Mouse (Mus musculus) neural tube, embryonic 12.5 days (tissue): ENCODE measurements at regions not wholly inside any gene's neighbourhood (a gene's known extent, or its start where the extent isn't known, plus 50 kb on each side); places are given as distances from the start of the nearest gene placed in this dataset.

Experiments
- ATAC-seq: fragments of 200-750 bp; cut with Nextera tagmentation; 2 replicates; pipeline ENCODE4 v1.8.0; 2017; ENCODE audit warnings: low read depth, mild to moderate bottlenecking, moderate TSS enrichment, moderate library complexity; ENCODE audit not compliant: low FRiP score
- H3K27ac ChIP-seq: fragments of 300-500 bp; sonication (generic); 2 replicates; pipeline ENCODE4 v1.5.1; 2016
- H3K27me3 ChIP-seq: fragments of 300-500 bp; sonication (generic); replicated peaks from 2 replicates; pipeline ENCODE4 v1.6.1; 2016; ENCODE audit warnings: mild to moderate bottlenecking
- H3K36me3 ChIP-seq: fragments of 300-500 bp; sonication (generic); 2 replicates; pipeline ENCODE4 v1.6.1; 2016; ENCODE audit warnings: mild to moderate bottlenecking
- H3K4me1 ChIP-seq: fragments of 300-500 bp; sonication (generic); 2 replicates; pipeline ENCODE4 v1.6.1; 2016
- H3K4me2 ChIP-seq: fragments of 300-500 bp; sonication (generic); replicated peaks from 2 replicates; pipeline ENCODE4 v1.6.1; 2016; ENCODE audit warnings: mild to moderate bottlenecking
- H3K4me3 ChIP-seq: fragments of 300-500 bp; sonication (generic); 2 replicates; pipeline ENCODE4 v1.5.1; 2016
- H3K9ac ChIP-seq: fragments of 300-500 bp; sonication (generic); 2 replicates; pipeline ENCODE4 v1.6.1; 2016; ENCODE audit warnings: mild to moderate bottlenecking
- H3K9me3 ChIP-seq: fragments of 300-500 bp; sonication (generic); 2 replicates; pipeline ENCODE4 v1.6.1; 2016; ENCODE audit warnings: mild to moderate bottlenecking
- WGBS: fragments of 180-500 bp; shearing (Covaris S2); methylation state at CpG from one replicate; pipeline ENCODE4 v1.1.7; 2016; 5-methylcytosine and 5-hydroxymethylcytosine counted together

DNA sequence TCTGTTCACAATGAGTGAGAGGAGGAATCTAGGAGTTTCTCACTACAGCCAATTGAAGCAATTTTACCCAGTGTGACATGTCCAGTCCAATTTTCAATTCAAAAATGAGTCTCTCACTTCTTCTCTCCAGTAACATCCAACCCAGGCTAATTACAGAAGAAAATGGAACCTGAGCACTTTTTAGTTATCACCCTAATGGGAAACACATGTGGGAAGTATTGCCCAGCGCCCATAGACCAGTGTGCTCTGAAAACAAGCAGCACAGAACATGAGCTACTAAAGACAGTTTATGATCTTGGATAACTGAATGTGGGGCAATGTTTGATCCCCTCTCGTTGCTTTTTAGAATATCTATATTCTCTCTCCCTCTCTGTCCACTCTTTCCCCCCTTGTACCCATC is 70.5 kb upstream of the Efemp1 start:
- H3K9me3 ChIP-seq = no peaks in the 10 kb centered on the region
- H3K27ac ChIP-seq = no peak overlapping the region
- no peak overlapping the region for H3K4me2 ChIP-seq
- ATAC-seq = no peak
- WGBS = 72% methylated on average over 2 of the region's 2 CpGs
- H3K27me3 ChIP-seq = no peaks in the 10 kb centered on the region
- no peak overlapping the region for H3K4me3 ChIP-seq
- no peaks in the 10 kb centered on the region for H3K36me3 ChIP-seq
- no peaks in the 10 kb centered on the region for H3K4me1 ChIP-seq
- H3K9ac ChIP-seq = no peak overlapping the region

DNA sequence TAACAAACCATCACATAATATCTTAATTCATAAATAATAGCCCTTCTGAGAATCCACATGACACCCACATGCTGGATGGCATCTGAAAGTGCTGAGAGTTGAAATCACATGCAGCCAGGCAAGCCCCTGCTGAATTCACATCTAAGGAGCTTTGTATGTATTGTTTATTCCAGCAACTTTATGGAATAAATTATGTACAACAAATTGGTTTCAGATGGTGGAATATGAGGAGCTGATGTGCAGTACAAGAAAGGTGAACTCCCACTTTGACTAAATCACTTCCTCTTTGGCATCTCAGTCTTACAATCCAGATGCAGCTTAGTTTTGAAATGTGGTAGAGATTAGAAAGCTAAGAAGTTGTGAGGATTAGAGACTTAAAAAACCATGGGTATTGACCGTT is 82.2 kb upstream of the Efemp1 start:
- Histone ChIP-seq H3K4me1 (no peaks in the 10 kb centered on the region), H3K4me2 (no peak overlapping the region), H3K27ac (no peak overlapping the region), H3K9me3 (no peaks in the 10 kb centered on the region), H3K9ac (no peak overlapping the region), H3K27me3 (no peaks in the 10 kb centered on the region), H3K4me3 (no peak overlapping the region), H3K36me3 (no peaks in the 10 kb centered on the region)
- WGBS = 86% methylated on average over 1 of the region's 1 CpGs
- no peak for ATAC-seq

DNA sequence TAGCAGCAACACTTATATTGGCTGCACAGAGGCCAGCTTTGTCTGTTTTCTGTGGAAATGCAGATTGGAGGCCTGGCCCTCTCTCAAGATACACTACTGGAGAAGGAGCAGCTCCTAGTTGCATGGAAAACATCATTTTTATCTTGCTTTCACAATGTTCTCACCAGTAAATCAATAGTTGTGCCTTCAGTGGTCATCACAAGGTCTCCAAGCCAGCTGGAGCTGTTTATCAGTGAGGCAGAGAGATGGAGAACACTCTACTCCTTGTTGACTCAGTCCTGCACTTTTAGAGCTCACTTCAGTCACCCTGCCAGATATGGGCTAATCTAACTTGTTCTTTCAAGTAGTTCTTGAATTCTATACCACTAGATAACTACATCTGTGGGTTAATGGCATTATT is 92.3 kb upstream of the Efemp1 start:
- Histone ChIP-seq H3K9me3 (no peaks in the 10 kb centered on the region), H3K27me3 (no peaks in the 10 kb centered on the region), H3K4me2 (no peak overlapping the region), H3K4me3 (no peak overlapping the region), H3K9ac (no peak overlapping the region), H3K4me1 (no peaks in the 10 kb centered on the region), H3K27ac (no peak overlapping the region), H3K36me3 (no peaks in the 10 kb centered on the region)
- ATAC-seq = no peak

DNA sequence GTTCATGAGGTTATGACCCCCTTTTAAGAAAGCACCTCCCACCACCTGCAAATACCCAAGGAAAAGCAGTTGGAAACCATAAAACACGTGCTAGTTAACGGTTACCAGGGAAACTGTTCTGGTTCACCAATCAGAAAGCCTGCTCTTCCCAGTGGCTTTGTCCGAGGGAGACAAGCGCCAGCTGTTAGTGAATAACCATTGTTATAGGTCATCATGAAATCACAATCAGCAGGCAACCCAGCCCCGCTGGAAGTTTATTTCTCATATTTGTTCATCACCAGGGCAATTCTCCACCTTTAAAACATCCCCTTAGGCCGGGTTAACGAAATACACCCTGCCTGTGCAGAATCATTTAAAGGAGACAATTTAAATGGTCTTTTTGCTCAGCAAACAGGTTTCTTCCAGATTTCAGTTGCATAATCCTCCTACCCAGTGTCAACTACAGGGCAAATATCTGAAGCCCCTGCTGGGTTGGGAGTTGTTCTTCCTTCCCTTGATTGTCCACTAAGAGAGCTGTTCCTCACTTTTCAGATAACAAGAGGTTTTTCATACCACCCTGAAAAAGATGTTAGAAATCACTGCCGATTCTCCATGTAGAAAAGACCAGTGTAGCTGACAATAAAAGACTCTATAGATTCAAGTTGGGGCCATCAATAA is 117.9 kb upstream of the Efemp1 start:
- Histone ChIP-seq H3K4me2 (peak overlapping the region; percentile 49), H3K27me3 (peaks cover 10% of the 10 kb centered on the region), H3K27ac (no peak overlapping the region), H3K4me1 (peaks cover 6% of the 10 kb centered on the region; the same call in 1 of the 2 replicates), H3K9ac (no peak overlapping the region), H3K4me3 (0 out of 2 replicates have a peak overlapping the region, but pooled peaks have one; percentile 5), H3K36me3 (no peaks in the 10 kb centered on the region), H3K9me3 (no peaks in the 10 kb centered on the region)
- peak; percentile 95 for ATAC-seq
- under 1% methylated on average over 8 of the region's 8 CpGs for WGBS

DNA sequence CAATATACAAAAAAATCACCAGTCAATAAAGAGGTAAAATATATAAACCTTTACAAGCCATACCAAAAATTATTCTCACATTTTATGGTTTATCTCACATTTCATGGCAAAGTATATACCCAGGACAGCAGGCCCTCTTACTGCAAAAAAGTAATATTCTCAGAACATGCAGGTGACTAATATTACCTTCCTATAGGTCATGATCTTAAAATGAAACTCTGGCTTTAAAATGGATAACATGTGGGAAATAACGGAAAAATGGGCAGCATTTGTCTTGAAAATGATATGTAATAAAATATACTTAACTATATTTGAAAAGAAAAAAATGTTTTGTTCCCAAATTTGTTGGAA is 118.4 kb upstream of the Efemp1 start:
- WGBS = 7% methylated on average over 1 of the region's 1 CpGs
- peaks cover 6% of the 10 kb centered on the region; the same call in 1 of the 2 replicates for H3K4me1 ChIP-seq
- H3K27me3 ChIP-seq = peaks cover 10% of the 10 kb centered on the region
- no peak overlapping the region for H3K27ac ChIP-seq
- no peaks in the 10 kb centered on the region for H3K9me3 ChIP-seq
- no peaks in the 10 kb centered on the region for H3K36me3 ChIP-seq
- peak; percentile 48 for ATAC-seq
- no peak overlapping the region for H3K4me3 ChIP-seq
- no peak overlapping the region for H3K9ac ChIP-seq
- no peak overlapping the region for H3K4me2 ChIP-seq

DNA sequence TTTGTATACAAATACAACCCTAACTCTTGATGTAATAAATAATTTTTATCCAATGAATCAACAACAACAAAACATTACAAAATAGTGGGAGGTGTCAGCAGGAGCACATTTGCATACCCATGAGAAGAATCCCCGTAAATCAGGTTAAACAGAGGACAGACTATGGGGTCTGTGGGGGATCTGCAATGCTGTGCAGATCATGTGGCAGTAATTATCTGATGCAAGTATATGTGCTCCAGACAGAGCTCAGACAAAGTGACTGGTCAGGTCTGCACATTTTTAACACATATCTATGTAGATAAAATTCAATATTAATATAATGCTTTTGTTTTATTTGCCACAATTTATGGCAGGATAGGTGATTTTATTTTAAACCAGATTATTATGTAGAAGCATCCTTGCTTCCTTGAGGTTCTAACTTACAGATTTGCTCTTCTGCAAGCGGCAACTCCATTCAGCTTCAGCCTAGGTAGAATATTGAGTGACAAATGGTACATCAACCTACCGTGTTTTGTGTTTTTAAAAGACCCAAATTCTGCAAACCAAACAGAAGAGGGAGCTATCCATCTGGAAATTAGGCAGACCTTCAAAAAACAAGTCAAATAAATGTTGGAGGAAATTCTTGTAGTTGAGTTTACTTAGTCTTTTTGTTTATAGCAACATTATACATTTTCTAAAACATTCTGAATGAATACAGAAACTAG is 119.0 kb upstream of the Efemp1 start:
- ATAC-seq = peak; percentile 61; the same call in 1 of the 2 replicates

DNA sequence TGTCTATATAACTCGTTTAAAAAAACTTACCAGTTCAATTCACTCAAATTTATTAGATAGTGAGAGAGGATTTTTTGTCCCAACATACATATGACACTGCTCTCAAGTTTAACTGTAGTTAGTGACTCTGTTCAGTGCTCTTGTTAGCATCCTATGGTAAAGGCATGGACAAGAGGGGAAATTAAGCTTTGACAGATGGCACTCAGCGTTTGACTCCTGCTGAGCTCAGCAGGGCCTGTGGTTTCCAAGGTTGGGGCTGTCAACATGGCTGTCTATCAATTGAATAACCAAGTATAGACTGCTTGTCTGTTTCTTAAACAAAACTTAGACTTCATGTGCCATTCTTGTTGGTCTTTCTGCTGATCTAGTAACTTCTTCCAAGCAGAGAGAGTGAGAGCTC is 122.9 kb upstream of the Efemp1 start:
- 50% methylated on average over 2 of the region's 2 CpGs for WGBS
- H3K9me3 ChIP-seq = no peaks in the 10 kb centered on the region
- no peak overlapping the region for H3K27ac ChIP-seq
- H3K27me3 ChIP-seq = peaks cover 10% of the 10 kb centered on the region
- H3K4me3 ChIP-seq = no peak overlapping the region
- H3K4me2 ChIP-seq = no peak overlapping the region
- H3K9ac ChIP-seq = no peak overlapping the region
- ATAC-seq = no peak
- no peaks in the 10 kb centered on the region for H3K36me3 ChIP-seq
- H3K4me1 ChIP-seq = peaks cover 4% of the 10 kb centered on the region; the same call in 1 of the 2 replicates

More for the DNA sequence above, 119.0 kb upstream of the Efemp1 start:
- H3K9me3 ChIP-seq = no peaks in the 10 kb centered on the region
- H3K4me3 ChIP-seq = no peak overlapping the region
- H3K27ac ChIP-seq = no peak overlapping the region
- no peak overlapping the region for H3K9ac ChIP-seq
- peaks cover 10% of the 10 kb centered on the region for H3K27me3 ChIP-seq
- peaks cover 6% of the 10 kb centered on the region; the same call in 1 of the 2 replicates for H3K4me1 ChIP-seq
- no peak overlapping the region for H3K4me2 ChIP-seq
- 27% methylated on average over 3 of the region's 3 CpGs for whole genome bisulfite sequencing
- H3K36me3 ChIP-seq = no peaks in the 10 kb centered on the region

DNA sequence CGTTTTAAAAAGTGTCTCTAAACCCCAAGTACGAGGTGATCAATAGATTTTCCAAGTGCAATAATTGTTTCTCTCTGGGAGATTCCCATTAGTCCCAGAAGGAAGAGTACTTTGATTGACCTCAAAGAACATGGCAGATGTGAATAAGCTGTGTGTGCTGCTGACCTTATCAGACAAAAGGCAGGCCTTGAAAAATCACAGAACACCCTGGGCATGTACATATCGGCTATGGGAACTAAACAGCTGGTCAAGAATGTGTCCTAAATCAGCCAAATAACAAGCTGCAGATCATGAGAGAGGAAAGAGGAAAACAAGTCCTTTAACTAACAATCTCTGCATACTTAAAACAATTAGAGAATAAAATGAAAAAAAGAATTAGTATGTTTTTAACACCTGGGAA is 125.4 kb upstream of the Ccdc85a start:
- ATAC-seq = no peak
- no peak overlapping the region for H3K4me3 ChIP-seq
- H3K27me3 ChIP-seq = no peaks in the 10 kb centered on the region
- no peaks in the 10 kb centered on the region for H3K36me3 ChIP-seq
- H3K9me3 ChIP-seq = no peaks in the 10 kb centered on the region
- 66% methylated on average over 3 of the region's 3 CpGs for WGBS
- H3K9ac ChIP-seq = no peak overlapping the region
- H3K4me2 ChIP-seq = no peak overlapping the region
- no peaks in the 10 kb centered on the region for H3K4me1 ChIP-seq
- H3K27ac ChIP-seq = no peak overlapping the region

DNA sequence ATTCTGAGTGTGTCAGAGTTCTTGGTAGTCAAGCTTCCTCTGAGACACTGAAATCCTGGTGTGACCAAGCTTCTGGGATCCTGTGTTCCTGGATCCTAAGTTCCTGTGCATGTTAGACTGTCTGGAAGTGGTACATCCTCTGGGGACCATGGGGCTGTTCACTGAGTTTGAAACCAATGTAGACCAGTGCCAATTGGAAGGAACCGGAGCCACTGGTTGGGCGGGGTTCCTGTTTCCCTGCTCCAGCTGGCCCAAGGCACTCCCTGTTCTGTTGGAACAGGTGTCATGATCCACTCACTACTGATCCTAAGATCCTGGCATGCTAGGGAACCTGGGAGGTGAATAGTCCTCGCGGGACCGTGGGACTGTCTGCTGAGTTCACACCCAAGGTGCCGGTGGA is 124.3 kb upstream of the Ccdc85a start:
- Histone ChIP-seq H3K4me2 (no peak overlapping the region), H3K27me3 (no peaks in the 10 kb centered on the region), H3K9me3 (no peaks in the 10 kb centered on the region), H3K27ac (no peak overlapping the region), H3K9ac (no peak overlapping the region), H3K4me3 (no peak overlapping the region), H3K4me1 (no peaks in the 10 kb centered on the region), H3K36me3 (no peaks in the 10 kb centered on the region)
- WGBS = 95% methylated on average over 6 of the region's 6 CpGs
- no peak for ATAC-seq

DNA sequence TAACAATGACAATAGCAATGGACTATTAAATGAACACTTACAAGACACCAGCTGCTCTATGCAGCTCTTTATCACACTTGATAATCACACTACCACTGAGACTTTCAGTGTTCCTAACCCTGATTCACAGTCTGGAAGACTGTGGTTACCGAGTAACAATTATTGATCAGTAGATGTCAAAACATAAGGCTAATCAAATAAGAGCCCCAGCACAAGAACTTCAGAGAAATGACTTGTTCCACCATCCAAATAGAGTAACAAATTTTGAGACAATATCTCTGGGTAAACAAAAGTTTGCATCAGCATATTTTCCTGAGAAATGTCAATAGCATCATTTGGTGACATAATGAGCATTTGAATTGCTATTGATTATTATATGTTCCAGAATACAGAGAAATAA is 118.3 kb upstream of the Ccdc85a start:
- no peak overlapping the region for H3K4me2 ChIP-seq
- H3K27me3 ChIP-seq = no peaks in the 10 kb centered on the region
- H3K4me1 ChIP-seq = 0 out of 2 replicates have a peak, but pooled peaks cover 3% of the 10 kb centered on the region
- no peak overlapping the region for H3K4me3 ChIP-seq
- WGBS = 93% methylated on average over 1 of the region's 1 CpGs
- no peak for ATAC-seq
- H3K36me3 ChIP-seq = no peaks in the 10 kb centered on the region
- H3K9me3 ChIP-seq = no peaks in the 10 kb centered on the region
- no peak overlapping the region for H3K9ac ChIP-seq
- H3K27ac ChIP-seq = no peak overlapping the region

DNA sequence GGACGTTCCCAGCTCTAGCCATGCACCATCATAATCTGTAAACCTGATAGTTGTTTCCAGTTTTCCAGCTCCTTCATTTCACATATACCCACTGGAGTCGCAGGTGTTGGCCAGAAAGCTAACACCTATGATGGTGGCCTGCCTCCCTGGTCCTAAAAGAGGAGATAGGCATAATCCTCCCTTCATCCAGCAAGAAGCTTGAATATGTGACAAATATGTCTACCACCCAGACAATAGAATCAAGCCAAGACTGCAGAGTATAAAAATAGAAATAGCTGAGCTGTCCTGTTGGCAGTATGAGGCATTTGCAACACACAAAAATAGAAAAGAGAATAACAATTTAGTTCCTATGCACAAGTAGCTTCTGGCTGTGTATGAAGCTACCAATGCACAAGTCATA is 117.3 kb upstream of the Ccdc85a start:
- H3K9ac ChIP-seq = no peak overlapping the region
- H3K27me3 ChIP-seq = no peaks in the 10 kb centered on the region
- no peak overlapping the region for H3K27ac ChIP-seq
- no peaks in the 10 kb centered on the region for H3K36me3 ChIP-seq
- no peak overlapping the region for H3K4me3 ChIP-seq
- H3K9me3 ChIP-seq = no peaks in the 10 kb centered on the region
- ATAC-seq = no peak
- H3K4me1 ChIP-seq = 0 out of 2 replicates have a peak, but pooled peaks cover 3% of the 10 kb centered on the region
- H3K4me2 ChIP-seq = no peak overlapping the region
- 81% methylated on average over 2 of the region's 2 CpGs for WGBS

DNA sequence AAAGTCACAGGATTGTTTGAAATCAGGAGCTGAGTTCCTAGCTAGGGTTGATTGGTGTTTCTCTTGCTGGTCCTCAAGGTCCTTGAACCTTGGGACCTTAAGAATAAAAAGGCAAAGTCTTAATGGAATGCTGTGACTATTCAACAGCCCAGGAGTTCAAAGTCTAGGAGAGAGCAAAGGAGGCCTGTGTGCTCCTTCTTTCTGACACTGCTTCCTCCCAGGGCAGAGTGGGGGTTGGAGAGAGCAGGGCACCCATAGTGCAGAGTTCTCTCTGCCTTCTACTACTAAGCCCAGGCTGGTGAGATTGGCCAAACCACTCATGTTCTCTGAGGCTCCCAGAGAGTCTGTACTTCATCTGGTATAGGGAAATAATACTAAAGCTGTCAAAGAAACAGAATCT is 115.6 kb upstream of the Ccdc85a start:
- Histone ChIP-seq H3K27me3 (no peaks in the 10 kb centered on the region), H3K9ac (no peak overlapping the region), H3K4me3 (no peak overlapping the region), H3K36me3 (no peaks in the 10 kb centered on the region), H3K4me2 (no peak overlapping the region), H3K27ac (no peak overlapping the region), H3K9me3 (no peaks in the 10 kb centered on the region), H3K4me1 (0 out of 2 replicates have a peak, but pooled peaks cover 3% of the 10 kb centered on the region)
- ATAC-seq = no peak
